Mouse (Mus musculus) urinary bladder, postnatal 36 days (tissue): ENCODE data around the gene Wdr83os.

ENCODE experiments used
- DNase-seq, 2 experiments: peaks; one replicate each; pipeline ENCODE4 v3.0.0; 2022; ENCODE audit warnings: low spot score in 2 of 2, mixed read lengths in 1 of 2

The Wdr83os gene

DNA sequence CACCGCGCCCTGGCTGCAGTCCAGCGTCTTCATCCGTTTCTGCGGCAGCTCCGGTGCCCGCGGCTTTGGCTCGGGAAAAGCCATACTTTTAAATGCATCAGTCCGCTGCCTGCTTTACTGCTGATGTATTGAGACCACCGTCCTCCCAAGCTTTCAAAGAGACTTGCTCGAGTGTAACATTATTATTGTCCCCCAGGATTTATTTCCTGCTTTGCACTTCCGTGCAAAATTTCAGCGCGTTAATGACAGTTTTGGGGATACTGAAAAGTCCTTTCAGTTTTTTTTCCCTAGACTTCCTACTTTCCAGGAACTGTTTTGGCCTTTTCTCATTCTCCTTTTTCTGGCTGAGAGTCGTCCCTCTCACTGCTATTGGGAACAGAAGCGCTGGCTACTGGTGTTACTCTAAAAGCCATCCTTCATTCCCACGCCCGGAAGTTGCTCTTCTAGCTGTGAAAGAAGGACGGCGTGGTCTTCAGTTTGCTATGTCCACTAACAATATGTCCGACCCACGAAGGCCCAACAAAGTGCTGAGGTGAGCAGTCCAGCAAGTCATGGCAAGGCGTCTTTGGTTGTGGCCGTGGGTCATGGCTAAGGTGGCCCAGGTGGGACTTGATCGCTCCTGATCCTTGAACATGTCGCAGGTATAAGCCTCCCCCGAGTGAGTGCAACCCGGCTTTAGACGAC is at the start of gene Wdr83os:
Wdr83os (plus strand) TSS at position 209 of the 684 bp plus-strand sequence.
- DNase-seq: peak; percentile 41 to 43

DNA sequence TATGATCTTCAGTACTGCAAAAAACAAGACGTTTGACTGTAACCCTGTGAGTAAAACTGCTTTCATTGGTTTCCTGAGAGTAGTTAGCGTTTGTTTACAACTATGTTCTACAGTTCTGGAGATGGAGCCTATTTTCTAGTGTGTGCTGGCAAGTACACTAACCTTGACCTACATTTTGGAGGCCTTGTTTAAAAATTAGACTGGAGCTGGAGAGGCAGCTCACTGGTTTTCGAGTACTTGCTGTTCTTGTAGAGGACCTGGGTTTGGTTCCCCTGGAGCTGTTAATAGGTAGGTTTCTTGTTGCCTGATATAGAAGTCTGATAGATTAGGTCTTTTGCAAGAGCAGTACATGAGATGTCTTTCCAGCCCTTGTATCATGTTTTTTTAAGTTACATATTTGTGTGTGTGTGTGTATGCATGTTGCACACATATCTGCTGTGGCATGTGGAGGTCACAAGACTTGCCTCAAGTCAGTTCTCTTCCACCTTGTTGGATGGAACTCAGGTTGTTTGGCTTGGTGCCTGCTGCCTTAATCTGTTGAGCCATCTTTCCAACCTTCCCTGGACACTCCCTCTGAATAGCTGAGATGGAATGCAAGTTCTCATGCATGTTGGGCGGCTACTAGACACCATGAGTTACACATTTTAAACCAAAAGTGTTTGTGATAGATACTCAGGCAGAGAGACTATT is 47.8 kb upstream of the Wdr83os start:
- DNase-seq: no peak

DNA sequence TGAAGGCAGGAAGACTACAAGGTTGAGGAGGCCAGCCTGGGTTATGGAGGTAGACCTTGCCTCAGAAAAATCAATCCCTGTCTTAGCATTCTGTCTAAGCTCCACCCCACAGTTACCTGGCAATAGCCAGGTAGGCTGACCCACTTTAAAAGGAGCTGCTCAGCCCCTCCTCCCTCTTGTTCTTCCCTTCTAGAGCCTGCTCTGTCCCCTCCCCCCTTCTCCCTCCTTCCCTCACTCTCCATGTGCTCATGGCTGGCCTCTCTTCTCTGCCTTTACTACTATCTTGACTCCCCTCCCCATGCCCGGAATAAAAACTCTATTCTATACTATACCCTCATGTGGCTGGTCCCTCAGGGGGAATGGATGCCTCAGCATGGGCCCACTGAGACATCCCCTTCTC is 46.7 kb upstream of the Wdr83os start:
- no peak for DNase-seq

DNA sequence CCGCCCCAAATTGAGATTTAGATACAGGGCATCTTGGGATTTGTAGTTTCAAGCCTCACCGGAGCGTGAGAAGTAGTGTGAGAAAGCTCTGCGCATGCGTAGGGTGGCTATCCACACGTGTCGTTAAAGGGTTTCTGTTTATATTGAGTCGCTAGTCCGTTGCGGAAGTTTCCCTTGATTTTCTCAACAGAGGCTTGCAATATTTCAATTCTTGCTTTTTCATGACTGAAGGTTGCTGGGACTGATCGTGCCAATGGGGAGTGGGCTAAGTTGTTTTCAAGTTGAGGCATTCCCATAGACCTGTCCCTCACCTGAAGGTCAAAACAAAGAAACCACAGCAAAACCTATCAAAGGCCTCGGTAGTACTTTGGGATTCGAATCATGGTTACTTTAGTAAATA is 45.8 kb upstream of the Wdr83os start:
- peak; percentile 45 to 59 for DNase-seq

DNA sequence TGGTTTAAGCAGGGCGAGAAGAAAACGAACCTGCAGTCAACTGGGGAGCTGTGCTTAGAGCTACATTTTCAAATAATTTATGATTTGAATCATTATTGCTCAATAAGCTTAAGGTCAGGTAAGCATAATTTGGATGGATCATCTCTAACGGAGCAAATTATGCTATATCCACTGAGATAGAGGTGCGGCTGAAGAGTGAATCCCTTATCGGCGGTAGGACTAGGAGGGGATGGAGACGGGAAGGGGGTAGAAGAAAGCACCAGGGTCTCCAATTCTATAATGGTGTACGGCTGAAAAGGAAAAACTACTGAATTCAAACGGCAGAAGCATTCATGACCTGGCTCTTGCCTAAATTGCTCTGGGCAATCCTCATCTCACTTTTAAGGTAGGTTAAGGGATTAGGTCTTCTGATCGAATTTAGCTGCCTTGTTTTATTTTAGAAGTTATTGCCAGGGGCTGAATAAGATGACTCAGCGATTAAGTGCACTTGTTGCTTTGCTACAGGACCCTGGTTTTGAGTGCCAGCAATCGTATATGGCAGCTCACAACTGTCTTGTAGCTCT is 45.3 kb upstream of the Wdr83os start:
- DNase-seq: no peak

DNA sequence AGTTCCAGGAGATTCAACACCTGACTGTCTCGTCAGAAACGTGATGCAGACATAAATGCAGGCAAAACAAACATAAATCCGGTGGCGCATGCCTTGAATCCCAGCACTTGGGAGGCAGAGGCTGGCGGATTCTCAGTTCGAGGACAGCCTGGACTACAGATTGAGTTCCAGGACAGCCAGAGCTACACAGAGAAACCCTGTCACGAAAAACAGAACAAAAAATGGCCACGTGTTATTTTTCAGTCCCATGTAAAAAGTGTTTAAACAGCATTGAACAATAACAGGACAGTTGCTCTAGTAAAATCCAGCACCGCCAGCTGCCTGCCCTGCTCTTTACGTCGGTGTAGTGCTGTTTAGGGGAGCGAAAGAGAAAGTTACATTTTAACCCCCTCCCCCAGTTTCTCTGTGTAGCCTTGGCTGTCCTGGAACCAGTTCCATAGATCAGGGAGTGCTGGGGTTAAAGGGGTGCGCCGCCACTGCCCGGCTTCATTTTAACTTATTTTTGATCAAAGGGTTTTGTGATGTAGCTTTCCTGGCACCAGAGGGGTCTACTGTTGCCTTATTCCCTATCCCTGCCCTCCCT is 44.7 kb upstream of the Wdr83os start:
- no peak for DNase-seq

DNA sequence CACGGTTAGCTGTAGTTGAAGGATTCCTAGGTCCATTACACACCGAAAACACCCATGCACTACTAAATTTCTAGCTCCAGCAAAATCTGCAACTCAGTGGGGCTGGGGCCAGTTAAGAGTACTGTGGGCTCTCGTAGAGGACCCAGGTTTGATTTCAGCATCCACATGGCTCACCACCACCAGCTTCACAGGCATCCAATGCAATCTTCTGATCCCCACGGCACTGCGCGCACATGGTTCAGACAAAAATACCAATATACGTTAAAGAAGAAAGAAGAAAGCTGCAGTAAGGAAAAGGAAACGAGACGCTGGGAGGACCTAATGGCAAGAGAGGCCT is 44.2 kb upstream of the Wdr83os start:
- DNase-seq: no peak

DNA sequence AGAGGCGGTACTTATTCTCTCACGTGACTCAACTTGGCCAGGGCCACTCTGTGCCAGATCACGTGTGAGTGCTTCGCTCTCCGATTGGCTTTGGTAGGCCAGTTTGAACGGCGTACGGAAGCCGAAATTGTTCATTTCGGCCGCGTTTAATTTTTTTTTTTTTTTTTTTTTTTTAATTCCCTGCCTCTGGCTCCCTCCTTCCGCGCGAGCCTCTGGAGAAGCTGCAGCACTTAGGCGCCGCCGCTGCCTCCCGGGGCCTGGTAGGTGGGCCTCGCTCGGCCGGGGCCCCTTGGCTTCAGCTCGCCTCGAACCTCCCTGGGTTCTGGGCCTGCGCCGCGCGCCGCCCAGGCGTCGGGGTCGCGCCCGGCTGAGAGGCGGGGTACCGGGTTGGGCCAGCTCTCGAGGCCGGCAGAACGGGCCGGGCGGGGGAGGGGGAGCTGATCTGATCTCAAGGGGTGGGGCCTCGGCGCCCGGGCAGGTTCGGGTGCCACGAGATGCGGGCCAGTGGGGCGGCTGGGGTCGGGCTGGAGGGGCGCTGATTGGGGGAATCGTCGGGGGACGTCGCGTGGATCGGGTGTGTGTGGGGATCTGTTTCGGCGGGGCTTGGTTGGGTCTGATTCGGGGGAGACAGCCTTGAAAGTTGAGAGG is 43.7 kb upstream of the Wdr83os start, which contains the start of gene Tnpo2:
Tnpo2 (plus strand) TSS at position 198 of the 648 bp plus-strand sequence.
- DNase-seq: peak; percentile 83 to 88

DNA sequence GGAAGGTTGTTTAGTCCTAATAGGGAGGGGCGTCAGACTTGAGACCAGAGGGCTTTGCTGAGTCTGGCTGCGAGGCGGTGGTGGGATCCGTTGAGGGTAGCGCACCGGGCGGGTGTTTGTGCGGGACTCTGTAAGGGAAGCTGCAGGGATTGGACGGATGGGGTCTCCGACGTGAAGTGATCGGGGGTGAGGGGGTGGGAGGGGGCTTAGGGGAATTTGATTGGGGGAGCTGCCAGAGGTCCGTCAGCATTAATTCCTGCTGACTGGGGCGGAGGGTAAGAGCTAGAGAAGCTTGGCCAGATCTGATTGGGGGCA is 43.2 kb upstream of the Wdr83os start:
- DNase-seq: no peak

DNA sequence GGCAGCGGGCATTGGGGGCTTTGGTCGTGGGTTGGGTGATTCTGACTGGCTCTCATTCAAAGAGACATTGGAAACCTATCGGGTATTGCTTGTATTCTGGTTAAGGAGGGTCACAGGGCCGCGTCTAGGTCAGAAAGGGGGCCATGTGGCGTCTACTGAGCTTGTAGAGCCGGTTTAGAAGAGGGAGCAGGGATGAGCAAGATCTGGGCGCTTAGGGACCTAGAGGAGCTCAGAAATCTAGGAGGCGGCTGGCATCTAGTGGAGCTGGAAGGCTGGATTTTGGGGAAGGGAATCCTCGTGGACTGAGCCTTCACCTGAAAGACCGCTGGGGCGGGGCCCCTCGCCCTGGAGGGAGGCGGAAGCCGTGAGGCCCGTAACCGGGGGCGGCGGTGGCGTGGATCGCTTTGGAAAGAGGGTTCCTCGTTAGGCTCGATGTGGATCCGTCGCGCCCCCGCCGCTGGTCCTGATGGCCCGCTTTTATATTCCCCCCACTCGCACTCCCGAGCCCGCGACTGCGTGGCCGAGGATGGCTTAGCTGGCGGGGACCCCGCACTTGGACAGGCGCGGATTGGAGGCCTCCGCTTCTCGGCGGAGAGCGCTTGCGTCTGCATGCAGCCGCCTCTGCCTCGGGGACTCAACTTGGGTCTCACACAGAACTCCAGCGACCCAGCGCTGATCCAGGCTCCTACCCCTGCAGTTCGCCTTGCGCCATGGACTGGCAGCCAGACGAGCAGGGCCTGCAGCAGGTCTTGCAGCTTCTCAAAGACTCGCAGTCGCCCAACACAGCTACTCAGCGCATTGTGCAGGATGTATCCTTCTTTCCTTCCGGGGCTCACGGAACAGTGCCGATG is 42.6 kb upstream of the Wdr83os start:
- peak; percentile 48 to 50 for DNase-seq

DNA sequence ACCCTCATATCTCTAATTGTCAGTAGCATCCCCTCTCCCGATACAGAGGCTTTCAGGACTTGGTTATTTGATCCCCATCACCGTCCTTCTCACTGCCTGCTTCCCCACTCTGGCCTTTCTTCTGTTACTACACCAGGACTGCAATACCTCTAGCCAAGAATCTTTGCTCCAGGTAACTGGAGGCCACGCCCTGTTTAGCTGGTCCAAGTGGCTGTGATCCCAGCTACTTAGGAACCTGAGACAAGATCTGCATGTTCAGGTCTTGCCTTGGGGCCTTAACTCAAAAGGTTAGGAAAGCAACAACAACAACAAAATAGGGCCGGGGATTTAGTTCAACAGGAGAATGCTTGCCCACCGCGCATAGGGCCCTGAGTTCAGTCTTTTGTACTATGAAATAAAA is 36.9 kb upstream of the Wdr83os start:
- DNase-seq: no peak

DNA sequence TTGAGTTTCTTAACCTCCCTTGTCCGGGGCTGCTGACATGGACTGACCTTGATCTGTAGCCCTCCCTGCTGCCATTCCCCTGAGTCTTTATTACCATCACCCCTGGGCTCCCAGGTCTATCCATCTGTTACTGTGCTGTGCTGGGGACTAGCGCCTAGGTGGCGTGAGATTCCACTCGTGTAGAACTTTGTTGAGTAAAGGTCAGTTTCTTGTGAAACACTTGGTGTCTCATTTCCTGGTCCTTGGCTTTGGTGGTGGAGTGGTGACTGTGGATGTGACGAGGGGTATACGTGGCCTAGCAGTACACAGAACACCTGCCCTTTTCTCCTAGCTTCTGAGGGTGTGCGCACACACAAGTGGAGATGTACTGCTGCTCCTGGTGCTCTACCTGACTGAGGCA is 23.2 kb upstream of the Wdr83os start:
- DNase-seq: no peak

DNA sequence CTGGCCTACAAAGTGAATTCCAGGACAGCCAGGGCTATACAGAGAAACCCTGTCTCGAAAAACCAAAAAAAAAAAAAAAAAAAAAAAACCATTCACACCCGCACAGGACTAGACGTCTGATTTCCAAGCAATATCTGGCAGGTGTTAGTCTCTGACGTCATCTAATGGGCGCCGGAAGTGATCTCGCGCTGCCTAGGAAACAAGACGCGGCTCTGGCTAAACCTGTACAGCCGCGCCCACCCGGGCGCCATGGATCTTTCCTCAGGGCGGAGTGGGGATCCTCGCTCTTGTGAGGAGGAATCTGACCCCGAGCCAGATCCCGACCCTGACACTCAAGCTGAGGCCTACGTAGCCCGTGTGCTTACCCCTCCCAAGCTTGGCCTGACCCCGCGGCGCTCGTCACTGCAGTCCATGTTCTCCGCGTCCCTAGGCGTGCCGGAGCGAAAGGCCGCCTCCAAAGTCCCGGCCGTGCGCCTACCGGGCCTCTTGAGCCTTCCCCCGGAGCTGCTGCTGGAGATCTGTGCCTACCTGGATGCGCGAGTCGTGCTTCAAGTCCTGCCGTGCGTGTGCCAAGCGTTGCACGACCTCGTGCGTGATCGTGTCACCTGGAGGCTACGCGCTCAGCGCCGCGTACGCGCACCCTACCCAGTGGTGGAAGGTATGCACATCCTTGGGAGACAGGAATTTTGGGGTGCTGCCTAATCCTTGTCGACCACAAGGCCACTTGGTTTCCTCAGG is 20.5 kb upstream of the Wdr83os start, which contains the start of gene Fbxw9:
Fbxw9 (plus strand) TSS at position 177 of the 738 bp plus-strand sequence.
- peak; percentile 86 to 89 for DNase-seq

DNA sequence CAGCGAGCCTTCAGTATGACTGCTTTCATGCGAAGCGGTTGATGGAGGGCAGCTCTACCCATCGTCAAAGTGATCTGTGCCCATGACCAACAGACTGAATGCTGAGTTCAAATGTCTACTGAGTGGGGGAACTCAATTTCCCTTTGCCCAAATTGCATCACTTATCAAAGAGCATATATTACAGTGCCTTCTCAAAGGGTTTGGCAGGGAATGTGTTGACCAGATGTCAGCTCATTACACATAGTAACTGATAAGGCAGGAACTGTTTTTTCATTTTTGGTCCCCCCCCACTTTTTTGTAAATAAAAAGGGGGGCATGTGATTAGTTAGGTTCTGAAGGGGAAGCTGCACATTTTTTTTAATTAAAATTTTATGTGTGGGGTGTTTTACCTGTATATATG is 17.9 kb upstream of the Wdr83os start:
- DNase-seq: no peak

DNA sequence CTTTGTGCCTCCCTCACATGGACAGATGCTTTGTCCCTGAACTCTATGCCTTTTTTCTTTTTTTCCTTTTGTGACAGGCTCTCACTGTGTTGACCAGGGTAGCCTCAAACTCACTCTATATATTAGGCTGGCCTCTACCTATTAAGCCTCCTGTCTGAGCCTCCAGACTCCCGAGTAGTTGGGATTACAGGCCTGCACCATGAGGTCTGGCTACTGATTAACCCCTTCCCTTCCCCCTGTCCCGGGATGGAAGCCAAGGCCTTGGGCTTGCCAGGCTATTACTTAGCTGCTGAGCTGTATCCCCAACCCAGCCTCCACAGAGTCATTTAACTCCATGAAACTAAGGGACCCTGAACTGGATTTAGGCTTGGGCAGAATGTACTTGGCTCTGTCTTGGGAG is 15.3 kb upstream of the Wdr83os start:
- no peak for DNase-seq

DNA sequence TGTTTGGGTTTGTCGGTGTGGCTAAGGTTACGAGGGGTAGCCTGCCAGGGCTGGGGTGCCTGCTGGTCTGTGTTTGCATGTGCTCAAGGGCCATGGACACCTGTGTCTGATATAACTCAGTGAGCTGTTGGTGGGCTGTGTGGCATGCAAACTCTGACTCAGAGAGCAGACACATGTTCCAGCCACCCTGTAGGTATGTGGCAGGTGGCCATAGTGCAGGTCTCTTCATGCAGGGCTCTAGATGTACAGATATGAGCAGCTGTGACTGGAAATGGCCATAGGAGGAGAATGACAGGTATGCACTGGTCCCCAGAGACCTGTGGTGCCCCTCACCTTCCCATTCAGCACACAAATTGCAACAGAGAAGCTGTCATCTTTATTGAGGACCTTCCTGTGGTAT is 13.4 kb upstream of the Wdr83os start:
- peak; percentile 63 to 64 for DNase-seq

DNA sequence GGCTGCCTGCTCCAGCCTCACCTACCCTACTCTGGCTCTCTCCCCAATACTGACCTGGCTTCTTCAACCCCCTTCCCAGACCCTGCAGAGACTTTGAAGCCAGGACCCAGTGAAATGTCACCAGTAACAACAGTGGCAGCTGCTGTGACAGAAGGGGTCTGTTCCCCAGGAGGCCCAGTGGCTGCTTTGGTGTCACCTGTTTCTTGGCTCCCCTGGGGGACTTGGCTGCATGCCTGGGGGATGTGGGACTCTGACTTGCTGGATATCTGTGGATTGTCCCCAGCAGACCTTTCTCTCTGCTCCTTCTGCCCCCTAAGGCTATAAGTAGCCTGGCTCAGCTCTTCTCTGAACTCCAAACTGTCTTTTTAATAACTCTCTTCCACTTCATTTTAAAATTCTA is 12.6 kb upstream of the Wdr83os start, which contains the start of gene Gm5741:
Gm5741 (minus strand) TSS at position 1 of the 400 bp plus-strand sequence.
- DNase-seq: no peak

DNA sequence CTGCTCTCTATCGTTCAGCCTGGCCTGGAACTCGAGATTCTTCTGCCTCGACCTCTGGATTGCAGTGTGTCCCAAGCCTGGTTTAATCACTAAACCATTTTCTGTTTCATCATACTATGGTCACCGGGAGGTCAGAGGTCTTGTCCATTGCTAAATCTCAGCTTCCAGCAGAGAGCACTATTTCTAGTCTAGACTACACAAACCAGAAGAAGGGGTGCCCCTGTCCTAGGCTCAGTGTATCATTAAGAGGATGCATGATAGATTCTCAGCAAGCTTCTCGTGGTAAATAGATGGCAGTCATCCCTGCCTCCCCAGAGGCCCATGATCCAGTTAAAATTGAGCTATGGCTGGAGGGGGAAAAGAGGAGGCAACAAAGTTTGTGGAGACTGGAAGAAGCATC is 9.5 kb upstream of the Wdr83os start:
- no peak for DNase-seq

DNA sequence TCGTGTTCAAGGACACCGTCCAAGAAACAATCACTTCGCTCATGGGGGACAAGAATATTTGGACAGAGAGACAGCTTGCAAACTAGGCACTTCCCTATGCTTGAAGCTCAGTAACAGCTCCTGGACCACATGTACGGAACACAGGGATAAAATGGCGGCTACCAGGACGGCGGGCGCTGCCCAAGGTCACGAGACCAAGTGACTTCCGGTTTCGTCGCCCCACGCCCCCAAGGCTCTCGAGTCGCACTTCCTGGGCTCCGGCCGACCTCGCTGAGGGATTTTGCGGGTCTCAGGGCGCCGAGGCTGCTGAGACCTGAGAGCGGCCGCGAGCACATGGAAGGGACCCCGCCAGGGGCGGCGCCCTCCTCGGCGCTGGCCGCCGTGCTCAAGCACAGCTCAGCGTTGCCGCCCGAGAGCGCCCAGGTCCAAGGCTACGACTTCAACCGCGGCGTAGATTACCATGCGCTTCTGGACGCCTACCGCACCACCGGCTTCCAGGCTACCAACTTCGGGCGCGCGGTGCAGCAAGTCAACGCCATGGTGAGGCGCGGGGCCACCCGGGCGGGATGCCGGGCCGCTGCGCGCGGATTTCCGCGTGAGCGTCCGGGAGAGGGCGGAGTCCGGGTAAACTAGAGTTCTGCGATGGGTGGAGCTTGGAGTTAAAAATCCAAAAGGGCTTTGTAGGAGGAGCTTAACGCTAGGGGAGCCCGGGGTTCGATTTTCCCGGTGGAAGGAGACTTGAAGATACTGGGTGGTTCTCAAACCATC is 8.8 kb upstream of the Wdr83os start, which contains the start of gene Dhps:
Dhps (plus strand) TSS at position 244 of the 768 bp plus-strand sequence.
- peak; percentile 84 to 92 for DNase-seq
